Mouse (Mus musculus): Measurements from ENCODE around the gene Snap25.
A peak's percentile ranks its signal among the peaks of the same experiment; 100 is the strongest.

Gene Snap25

DNA sequence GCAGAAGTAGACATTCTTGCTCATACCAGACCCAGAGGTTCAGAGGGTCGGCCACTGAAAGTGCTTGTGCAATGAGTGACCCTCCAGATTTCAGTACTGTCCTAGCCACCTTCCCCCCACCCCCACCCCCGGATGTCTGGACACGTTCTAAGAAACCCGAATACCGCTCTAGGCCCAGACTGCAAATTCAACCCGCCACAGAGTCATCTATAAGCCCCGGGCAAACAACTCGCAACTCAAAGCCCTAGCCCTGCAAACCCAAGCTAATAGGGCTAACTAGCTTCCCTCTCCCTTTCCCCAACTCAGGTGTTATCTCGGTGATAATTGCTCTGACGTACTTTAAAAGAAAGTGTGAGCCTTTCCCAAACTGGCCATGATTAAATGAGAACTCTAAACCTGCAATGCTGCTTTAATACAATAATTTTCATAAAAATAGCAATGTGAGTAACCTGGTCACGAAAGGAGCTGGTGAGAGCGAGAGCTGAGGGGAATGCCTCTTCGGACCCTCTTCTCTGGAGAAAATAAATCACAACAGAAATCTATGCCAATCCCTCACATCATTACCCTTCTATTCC lies 725 bp upstream of the Snap25 start:
- no peak for DNase-seq (ENCODE audit: low spot score)

DNA sequence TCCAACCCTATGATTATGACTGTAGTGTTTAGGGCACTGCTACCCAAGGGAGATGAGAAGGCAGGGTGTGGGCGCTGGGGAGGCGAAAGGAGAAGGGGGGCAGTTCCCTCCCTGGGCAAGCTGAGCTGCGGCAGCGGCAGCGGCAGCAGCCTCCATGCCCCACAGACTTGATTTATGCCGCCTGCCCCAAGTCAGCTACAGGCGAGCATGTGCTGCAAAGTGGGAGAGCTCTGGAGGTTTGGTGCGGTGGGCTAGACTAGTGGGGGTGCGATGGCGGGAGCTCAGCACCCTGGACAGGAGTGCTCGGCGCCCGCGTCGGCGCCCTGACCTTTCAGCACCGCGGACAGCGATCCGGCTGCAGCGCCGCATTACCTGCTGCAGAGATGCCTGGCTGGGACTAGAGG lies 757 bp downstream of the Snap25 start:
- DNase-seq (ENCODE audit: low spot score), result peak; percentile 71

DNA sequence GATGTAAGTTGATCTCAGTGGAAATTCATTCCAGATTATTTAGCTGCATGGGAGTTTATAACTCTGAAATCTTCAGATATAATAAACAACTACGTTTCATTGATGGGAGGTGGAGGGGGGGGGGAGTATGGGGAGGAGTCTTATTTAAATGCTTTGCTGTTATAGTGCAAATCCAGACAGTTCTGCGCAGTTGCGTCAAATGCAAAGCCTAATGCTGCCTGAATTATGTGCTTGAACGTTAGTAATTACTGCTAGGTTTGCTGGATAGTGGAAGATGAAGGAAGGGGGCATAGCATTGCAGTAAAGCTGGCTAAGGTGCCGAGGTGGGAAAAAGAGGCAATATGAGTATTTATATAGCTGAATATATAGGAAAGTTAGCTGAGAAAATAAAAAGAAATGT lies 2.3 kb downstream of the Snap25 start:
- DNase-seq (ENCODE audit: low spot score), result no peak

DNA sequence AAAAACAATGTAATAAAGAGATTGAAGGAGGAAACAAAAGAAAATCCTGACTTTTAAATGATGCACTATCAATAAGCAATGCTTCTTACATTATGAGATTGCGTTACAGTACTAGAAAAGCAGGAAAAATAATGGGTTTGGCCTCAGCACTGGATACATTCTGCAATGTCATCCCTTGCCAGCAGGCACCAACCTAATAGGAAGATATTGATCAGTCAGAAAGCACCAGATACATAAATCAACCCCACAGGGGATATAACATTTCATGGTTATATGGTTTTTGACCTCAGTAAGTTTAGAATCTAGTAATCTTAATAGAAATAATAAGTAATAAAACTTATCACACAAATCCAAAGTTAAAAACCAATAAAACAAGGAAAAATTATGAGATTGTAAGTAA lies 3.1 kb downstream of the Snap25 start:
- DNase-seq (ENCODE audit: low spot score), result no peak

DNA sequence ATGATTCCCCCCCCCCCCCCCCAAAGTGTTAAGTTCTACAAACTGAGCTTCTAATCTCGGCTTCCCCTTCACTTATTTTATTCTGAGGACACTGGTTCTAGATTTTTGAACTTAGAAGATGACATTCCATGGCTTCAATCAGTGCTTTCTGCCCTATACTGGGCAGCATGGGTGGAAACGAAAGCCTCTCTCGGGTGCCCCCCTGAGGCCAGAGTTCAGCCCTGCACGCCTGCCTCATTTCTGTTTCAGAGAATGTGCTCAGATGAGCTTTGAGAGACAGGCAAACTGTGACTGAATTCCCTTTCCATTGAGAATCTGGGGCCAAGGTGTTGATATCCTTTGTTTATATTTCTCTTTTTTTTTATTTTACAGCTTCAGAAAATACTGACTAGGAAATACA lies 7.0 kb downstream of the Snap25 start:
- peak; percentile 88 for DNase-seq (ENCODE audit: low spot score)

DNA sequence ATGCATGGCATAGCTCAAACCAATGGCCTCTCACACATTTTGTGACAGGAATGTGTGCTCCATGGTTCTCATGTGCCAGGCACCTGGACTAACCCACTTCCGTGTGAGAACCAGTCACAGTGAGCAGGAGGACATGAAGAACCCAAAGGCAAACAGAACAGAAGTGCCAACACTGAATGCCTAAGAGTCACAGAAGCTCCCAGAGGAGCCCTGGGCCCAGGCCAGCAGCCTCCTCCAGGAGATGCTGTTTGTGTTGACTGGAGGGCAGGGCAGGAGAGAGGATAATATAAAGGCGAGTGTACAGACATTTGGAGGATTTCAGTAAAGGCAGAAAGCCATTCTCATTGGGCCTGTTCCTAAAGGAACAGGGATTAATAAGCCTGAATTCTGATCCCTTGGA lies 25.0 kb downstream of the Snap25 start:
- peak; percentile 21 for DNase-seq (ENCODE audit: low spot score)

DNA sequence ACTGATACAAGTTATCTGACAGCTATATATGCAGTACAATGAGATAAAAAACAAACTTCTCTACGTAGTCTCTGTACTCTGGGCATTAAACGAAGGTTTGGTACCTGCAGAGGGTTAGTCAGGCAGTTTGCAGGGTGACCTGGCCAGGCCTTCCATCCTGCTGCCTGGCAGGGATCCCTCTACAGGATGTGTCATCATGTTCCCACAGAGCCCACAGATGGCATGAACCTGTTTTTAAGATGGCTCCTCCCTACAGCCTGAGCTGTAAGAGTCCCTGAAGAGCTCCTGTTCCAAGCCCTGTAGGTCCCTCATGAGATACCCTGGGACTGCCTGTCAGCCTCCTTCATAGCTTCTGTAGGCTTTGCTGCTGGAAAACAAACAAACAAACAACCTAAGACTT lies 29.0 kb downstream of the Snap25 start:
- DNase-seq (ENCODE audit: low spot score), result no peak

DNA sequence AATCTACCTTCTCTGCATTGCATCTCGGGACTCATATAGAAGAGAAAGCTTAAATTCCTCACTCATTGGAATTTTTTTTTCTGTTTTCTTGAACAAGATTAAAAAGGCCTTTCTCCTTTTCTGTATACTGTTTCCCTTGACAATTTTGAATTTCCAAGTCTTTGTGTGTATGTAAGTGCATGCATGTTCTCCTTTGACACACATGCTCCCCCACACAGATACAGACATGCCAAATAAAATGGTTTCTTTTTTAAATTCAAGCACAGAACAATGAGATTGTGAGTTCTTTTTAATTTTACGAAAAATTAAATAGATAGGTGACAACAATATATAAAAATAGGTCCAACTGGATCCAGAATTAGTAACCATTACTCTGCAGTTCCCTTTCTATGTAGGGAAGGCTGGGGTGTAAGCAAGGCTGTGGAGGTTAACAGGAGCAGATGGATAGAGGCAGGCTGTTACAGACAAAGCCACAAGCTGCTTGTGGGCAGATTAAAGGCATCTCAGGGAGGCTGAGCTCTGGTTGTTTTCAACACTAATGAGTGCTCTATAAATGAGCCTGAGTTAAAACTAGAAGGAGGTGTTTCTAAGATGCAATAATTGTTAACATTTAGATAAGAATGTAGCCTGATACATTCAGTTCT lies 31.6 kb downstream of the Snap25 start:
- peak; percentile 16 for DNase-seq (ENCODE audit: low spot score)

DNA sequence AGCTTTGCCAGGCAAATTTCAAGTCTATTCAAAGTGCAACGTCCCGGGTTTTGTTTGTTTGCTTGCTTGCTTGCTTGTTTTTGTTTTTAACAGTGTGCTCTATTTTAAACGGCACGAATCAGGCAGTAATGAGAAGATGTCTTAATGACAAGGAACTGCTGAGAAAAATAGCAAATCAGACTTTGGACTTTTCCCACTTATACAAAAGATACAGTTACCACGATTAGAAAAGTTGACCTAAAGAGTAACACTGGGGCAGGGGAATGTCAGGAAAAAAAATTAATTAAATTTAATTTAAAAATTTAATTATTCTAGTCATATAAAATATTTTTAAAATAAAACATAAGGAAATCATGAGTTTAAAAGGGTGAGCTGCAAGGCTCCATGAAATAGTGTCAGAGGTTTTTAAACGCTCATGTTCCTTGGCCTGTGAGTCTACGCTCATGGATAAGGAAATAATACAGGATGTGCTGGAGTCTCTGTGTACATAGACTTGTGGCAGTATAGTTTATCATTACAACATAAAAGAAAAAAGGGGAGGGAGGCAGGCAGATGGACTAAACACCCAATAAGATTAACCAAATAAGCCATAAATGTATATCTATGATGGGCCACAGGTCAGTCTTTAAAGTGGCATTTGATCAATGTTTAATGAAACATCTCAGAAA lies 32.2 kb downstream of the Snap25 start:
- no peak for DNase-seq (ENCODE audit: low spot score)

DNA sequence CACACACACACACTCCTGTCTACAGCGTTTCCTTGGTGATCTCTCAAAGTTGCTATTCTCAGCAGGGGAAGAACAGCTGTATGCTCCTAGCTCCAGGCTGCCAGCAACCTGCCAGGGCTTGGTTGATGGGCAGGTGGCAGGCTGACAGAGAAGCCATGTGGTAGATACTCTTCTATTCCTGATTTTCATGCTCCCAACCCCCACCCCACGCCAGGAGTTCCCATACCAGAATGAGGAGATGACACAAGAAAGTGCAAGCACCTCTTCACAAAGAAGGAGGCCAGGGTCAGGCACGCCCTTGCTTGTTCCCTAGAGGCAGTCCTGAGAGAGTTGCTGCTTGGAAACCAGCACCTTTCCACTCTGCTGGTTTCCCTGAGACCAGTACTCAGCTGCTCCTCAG lies 40.4 kb downstream of the Snap25 start:
- no peak for DNase-seq (ENCODE audit: low spot score)

DNA sequence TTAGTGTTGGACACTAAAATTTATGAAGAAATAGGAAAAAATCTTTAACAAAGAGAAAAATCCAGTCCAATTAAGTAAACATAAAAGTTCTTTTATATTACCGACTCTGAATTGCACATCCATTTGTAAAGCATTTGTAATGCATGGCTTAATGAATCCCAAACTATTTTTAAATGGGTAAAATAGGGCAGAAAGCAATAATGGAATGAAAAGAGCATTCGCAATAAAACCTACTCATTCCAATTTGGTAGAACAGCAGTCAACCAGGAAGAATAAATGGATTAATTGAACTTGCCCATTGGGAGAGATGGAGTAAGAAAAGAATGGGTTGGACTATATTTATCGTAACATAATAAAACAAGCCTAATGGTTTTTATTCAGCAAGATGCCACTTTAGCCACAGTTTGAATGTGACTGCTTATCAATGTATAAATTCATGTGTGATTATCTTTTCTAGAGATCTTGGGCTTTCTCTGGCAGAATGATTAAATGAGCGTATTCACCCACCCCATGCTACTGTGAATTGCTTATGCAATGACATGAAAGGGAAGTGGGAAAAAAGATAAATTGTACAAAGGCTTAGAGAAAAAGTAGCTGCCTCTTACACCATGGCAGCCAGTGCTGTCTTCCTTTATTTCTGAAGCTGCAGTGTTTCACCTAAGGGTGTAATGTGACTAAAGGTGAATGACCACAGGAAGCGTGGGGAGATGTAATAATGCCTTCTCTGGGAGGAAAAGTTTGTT lies 45.7 kb downstream of the Snap25 start:
- DNase-seq (ENCODE audit: low spot score), result no peak

DNA sequence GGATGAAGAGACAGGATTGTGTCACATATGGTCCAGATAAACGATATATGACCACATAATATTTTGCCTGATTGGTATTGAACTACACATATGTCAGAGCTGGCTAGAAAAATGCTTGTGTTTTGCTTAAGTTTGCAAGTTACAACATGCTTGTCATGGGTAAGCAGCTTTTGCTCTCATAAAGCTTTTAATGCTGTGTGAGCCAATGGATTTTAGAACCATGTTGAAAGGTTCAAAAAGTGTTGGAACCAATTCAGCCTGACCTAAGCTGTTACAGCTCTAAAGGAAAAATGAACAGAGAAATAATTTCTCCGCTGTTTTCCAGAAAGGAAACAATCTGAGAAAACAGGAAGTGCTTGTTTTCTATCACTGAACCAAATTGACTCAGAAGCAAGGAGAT lies 64.9 kb downstream of the Snap25 start:
- DNase-seq (ENCODE audit: low spot score), result peak; percentile 59

DNA sequence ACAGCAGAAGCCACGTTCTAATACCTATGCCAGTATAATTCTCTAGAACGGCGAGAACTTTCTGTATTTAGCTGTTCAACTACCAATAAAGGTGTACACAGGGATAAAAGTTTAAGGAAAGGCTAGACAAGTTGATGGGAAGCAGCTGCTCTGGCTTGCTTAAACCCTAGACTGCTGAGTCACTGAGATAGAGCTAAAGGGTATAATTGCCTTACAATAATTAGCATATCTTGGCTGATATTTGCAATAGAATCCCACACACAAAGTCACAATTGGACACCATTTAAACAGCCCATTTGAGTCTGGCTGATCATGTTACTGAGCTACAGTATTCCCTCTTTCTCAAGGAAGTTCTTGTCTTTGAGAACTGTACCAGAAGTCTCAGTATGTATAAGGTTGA lies 65.4 kb downstream of the Snap25 start:
- DNase-seq (ENCODE audit: low spot score), result no peak

DNA sequence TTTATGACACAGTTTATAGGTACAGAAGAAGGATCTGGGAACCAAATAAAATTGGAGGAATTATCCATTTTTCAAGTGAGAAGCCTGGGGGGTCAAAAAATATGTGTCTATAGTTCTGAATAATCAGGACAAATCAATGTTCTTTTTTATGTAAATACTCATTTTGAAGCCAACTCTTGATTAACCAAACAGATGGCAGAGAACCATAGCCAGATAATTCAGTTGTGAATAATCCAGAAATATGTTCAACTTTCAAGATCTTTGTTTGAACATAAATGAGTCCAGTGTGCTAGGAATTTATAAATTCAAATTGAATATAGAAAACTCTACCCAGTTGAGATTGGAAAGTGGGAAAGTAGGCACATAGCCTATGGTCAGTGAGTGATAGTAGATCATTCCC lies 67.0 kb downstream of the Snap25 start:
- DNase-seq (ENCODE audit: low spot score), result no peak

DNA sequence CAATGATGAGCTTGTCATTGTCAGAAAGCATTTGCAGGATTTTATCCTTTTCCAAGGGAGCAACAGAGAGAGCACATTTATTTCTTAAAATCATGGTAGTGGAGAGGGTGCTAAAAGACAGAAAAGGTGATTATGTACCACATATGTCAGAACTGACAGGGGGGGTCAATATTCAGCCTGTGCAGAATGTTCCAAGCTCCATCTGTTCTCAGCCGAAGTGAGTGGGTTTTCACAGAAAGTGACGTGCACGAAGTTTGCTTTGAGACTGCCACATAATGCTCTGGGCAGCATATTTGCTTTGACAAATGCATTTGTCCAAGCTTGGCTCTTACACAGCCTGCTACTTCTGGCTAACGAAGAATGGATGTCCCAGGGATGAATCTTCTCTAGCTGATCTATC lies 71.1 kb downstream of the Snap25 start:
- no peak for DNase-seq (ENCODE audit: low spot score)

DNA sequence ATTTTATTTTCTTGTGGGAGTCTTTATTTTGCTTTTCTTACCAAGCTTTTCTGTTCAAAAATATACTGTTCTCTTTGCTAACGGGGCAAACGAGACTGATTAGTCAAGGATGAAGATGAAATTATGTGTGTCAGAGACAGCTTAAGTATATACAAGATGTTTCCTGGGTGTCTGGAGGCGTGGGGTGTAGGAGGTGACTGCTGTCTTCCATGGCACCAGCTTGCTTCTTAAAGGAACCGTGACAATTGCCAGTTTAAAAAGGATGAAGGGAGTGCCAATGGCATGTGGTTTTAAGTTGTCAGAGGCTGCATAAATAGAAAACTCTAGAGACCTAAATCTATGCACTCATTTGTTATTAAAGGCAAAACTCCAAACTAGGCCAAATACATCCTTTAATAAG lies 75.1 kb downstream of the Snap25 start:
- DNase-seq (ENCODE audit: low spot score), result no peak

DNA sequence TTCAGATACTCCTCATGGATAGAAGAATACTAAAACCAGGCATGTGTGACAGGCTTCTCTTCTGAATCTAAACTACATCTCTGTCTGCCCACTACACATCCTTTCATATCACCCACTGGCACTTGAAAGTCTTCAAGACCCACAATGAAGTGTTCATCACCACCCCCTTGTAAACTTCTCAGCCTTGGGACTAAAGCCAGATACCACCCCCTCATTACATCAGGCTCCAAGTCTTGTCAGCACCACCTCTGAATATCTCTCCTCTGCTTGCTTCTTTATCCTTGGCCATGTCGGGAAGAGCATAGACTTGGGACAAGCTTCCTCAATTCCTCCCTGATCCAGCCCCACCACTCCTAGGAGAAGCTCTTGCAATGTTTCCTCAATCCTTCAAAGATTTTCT lies 83.3 kb downstream of the Snap25 start:
- DNase-seq (ENCODE audit: low spot score), result no peak

DNA sequence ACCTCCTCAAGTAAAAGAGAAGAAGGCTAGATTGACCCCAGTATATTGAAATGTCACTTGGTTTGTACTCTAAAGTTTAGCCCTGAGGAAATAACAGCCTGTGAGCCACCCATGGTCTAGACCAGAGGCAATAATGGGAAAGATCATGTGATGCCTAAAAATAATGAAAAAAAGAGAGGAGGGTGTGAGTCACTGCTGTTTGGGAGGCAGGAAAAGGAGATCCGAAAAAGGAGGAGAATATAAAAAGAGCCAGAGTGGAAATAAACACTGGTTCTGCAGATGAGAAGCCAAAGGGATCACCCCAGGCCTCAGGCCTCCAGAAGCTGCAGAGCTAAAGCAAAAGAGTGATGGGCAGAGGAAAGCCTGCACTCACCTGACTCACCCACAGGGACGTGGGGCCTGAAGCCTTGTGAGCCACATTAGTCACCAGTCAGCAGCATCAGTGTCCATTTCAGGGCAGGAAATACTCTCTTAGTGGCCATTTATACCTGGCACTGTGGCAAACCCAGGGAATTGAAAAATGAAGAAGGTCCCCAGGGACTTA lies 85.7 kb downstream of the Snap25 start:
- DNase-seq (ENCODE audit: low spot score), result no peak

DNA sequence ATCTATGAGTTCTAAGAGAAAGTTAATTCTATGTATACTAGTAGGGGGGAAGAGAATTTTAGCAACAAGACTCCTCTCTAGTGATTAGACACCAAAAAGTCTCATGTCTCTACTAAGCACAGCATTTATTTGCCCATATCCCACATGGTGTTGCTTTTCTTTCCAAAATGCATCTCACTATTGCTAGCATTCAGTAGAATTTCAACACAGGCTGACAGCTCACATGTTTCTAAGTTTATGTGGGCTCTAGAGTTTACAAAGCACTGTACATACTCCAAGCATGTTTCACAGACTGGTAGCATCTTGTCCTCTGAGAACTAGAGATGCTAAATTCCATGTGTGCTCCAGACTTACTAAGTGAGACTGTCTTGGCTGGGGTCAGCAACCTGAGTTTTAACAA lies 87.8 kb downstream of the Snap25 start:
- no peak for DNase-seq (ENCODE audit: low spot score)

DNA sequence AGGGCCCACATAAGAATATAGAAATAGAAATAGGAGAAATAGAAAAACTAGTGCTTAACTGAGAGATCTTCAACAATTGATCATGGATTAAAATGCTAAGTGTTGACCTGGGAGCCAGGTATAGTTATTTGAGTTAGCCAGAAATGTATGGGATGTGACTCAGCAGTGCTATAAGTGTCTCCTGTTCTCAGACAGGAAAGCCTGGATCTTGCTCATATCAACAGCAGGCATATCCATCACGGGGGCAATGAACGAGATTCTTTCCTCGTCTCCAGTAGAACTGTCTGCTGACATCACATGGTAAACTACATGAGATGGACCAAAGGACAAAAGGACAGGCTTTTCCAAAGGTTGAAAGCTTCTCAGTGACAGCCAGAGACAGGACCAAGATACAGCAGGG lies 88.8 kb downstream of the Snap25 start:
- no peak for DNase-seq (ENCODE audit: low spot score)

DNA sequence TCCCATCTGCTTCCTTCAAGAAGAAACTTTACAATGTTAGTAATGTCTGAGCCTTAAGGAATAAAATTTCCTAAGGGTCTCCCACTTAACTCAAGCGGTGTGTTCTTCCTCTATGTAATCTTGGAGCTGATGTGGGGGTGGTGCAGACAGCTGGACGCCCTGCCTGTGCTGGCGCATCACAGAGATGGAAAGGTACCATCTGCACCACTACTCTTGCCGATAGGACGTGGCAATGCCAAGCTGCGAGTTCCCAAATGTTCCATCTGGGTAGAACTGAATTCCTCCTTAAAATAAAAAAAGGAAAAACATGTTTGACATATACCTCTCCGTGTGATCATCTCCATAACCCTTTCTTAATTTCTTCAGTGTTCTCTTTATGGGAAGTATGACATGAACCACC lies 89.9 kb downstream of the Snap25 start:
- DNase-seq (ENCODE audit: low spot score), result no peak

DNA sequence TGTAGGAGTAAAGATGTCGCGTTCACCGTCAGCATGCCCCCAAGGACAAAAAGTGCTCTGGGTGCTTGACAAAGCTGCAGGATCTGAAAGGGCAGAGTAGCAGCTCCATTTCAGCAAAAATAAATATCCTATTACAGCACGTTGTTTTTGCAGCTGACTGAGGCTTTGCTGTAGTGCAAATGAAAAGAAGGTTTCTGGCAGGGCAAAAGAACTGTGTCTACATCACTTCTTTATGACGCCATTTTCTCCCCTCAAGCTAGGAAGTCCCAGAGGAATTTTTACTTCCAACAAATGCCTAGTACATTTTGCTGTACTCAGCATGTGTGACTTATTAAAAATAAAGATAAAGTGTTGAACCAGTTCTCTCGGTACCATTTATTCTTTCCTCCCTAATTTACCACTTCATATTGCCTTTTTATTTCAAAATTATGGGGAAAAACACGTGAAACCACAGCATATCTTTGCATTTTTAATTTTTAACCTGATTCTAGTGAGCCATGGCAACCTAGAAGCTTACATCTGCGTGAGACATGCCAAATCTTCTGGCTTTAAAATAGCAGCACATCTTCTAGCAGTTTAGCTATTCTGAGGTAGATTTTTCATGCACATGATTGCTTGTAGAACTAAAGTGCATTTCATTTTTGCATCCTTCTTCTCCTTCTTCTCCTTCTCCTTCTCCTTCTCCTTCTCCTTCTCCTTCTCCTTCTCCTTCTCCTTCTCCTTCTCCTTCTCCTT lies 94.9 kb downstream of the Snap25 start:
- DNase-seq (ENCODE audit: low spot score), result peak; percentile 29

All from adipocyte (in vitro differentiated cells).